Mouse (Mus musculus): ENCODE results near the gene Arhgef5. TPM values are rescaled to one million over a fixed set of nuclear protein-coding genes. Genes with fewer than 3 reads are reported as not detected.
"Not testable (repeated sequence)": the region's sequence is repeated elsewhere in the genome, so short reads cannot be mapped to it uniquely, and the experiment has no call there.

The Arhgef5 gene
- 22.8 and 33.5 TPM in 2 replicates for polyA plus RNA-seq (2012; rRNA removed)

GRCm38 (mm10) chr6:43265363-43266041 lies at the start of gene Arhgef5:
Arhgef5 (plus strand) TSS chr6:43265582.
- no peak for TF ChIP-seq CTCF (IDR thresholded peaks at IDR 0.05; ENCODE audit: insufficient read depth, low read length)
- H3K4me1 ChIP-seq (ENCODE audit: control insufficient read depth, insufficient read depth, low read length), result peaks cover 3% of the 10 kb centered on the region; the same call in 1 of the 2 replicates
- H3K4me3 ChIP-seq (replicated peaks; ENCODE audit: extremely low read depth, low read depth, low read length), result peak within 1 kb of the TSS; percentile 89
- DNase-seq, result peak; percentile 85
- WGBS, result under 1% methylated on average over 46 of the region's 48 CpGs

GRCm38 (mm10) chr6:43231255-43231654 lies 34.1 kb upstream of the Arhgef5 start, which contains the start of gene Olfr47:
Olfr47 (plus strand) TSS chr6:43231529.
- H3K4me3 ChIP-seq (replicated peaks; ENCODE audit: extremely low read depth, low read depth, low read length); H3K4me1 ChIP-seq (ENCODE audit: control insufficient read depth, insufficient read depth, low read length); DNase-seq: not testable (repeated sequence)
- WGBS, result 72% methylated on average over 1 of the region's 1 CpGs

GRCm38 (mm10) chr6:43242061-43242460 lies 23.3 kb upstream of the Arhgef5 start:
- DNase-seq, result no peak
- no peak overlapping the region for H3K4me3 ChIP-seq (replicated peaks; ENCODE audit: extremely low read depth, low read depth, low read length)
- WGBS, result 9% methylated on average over 4 of the region's 4 CpGs
- TF ChIP-seq CTCF (IDR thresholded peaks at IDR 0.05; ENCODE audit: insufficient read depth, low read length) (peak; percentile 37; the same call in 1 of the 2 replicates), POLR2A (IDR thresholded peaks at IDR 0.05; ENCODE audit: borderline replicate concordance, extremely low read depth, low read depth, low read length) (no peak)
- no peaks in the 10 kb centered on the region for H3K4me1 ChIP-seq (ENCODE audit: control insufficient read depth, insufficient read depth, low read length)

- DNase-seq, result no peak
- Histone ChIP-seq H3K4me3 (replicated peaks; ENCODE audit: extremely low read depth, low read depth, low read length) (no peak overlapping the region), H3K4me1 (ENCODE audit: control insufficient read depth, insufficient read depth, low read length) (no peaks in the 10 kb centered on the region)
- WGBS, result 56% methylated on average over 3 of the region's 3 CpGs
- TF ChIP-seq POLR2A (IDR thresholded peaks at IDR 0.05; ENCODE audit: borderline replicate concordance, extremely low read depth, low read depth, low read length) (no peak), CTCF (IDR thresholded peaks at IDR 0.05; ENCODE audit: insufficient read depth, low read length) (no peak)
Observed at GRCm38 (mm10) chr6:43247396-43247795, 18.0 kb upstream of the Arhgef5 start.

- whole genome bisulfite sequencing, result 60% methylated on average over 1 of the region's 1 CpGs
- no peak for DNase-seq
- no peak overlapping the region for H3K4me3 ChIP-seq (replicated peaks; ENCODE audit: extremely low read depth, low read depth, low read length)
- H3K4me1 ChIP-seq (ENCODE audit: control insufficient read depth, insufficient read depth, low read length), result no peaks in the 10 kb centered on the region
- TF ChIP-seq POLR2A (IDR thresholded peaks at IDR 0.05; ENCODE audit: borderline replicate concordance, extremely low read depth, low read depth, low read length) (no peak), CTCF (IDR thresholded peaks at IDR 0.05; ENCODE audit: insufficient read depth, low read length) (no peak)
Observed at GRCm38 (mm10) chr6:43252994-43253393, 12.4 kb upstream of the Arhgef5 start.

GRCm38 (mm10) chr6:43254193-43254926 lies 11.0 kb upstream of the Arhgef5 start:
- DNase-seq, result no peak
- H3K4me3 ChIP-seq (replicated peaks; ENCODE audit: extremely low read depth, low read depth, low read length), result no peak overlapping the region
- no peak for TF ChIP-seq POLR2A (IDR thresholded peaks at IDR 0.05; ENCODE audit: borderline replicate concordance, extremely low read depth, low read depth, low read length)
- TF ChIP-seq CTCF (IDR thresholded peaks at IDR 0.05; ENCODE audit: insufficient read depth, low read length), result no peak
- 67% methylated on average over 7 of the region's 7 CpGs for WGBS
- no peaks in the 10 kb centered on the region for H3K4me1 ChIP-seq (ENCODE audit: control insufficient read depth, insufficient read depth, low read length)

- 13% methylated on average over 2 of the region's 2 CpGs for WGBS
- Histone ChIP-seq H3K4me1 (ENCODE audit: control insufficient read depth, insufficient read depth, low read length) (no peaks in the 10 kb centered on the region), H3K4me3 (replicated peaks; ENCODE audit: extremely low read depth, low read depth, low read length) (no peak overlapping the region)
- TF ChIP-seq CTCF (IDR thresholded peaks at IDR 0.05; ENCODE audit: insufficient read depth, low read length) (no peak), POLR2A (IDR thresholded peaks at IDR 0.05; ENCODE audit: borderline replicate concordance, extremely low read depth, low read depth, low read length) (no peak)
- DNase-seq, result no peak
Observed at GRCm38 (mm10) chr6:43260756-43261155, 4.6 kb upstream of the Arhgef5 start.

GRCm38 (mm10) chr6:43266356-43266755 lies 974 bp downstream of the Arhgef5 start:
- DNase-seq, result peak; percentile 35
- peaks cover 3% of the 10 kb centered on the region; the same call in 1 of the 2 replicates for H3K4me1 ChIP-seq (ENCODE audit: control insufficient read depth, insufficient read depth, low read length)
- peak overlapping the region; percentile 89 for H3K4me3 ChIP-seq (replicated peaks; ENCODE audit: extremely low read depth, low read depth, low read length)
- peak; percentile 14; the same call in 1 of the 2 replicates for TF ChIP-seq CTCF (IDR thresholded peaks at IDR 0.05; ENCODE audit: insufficient read depth, low read length)
- peak; percentile 44; the same call in 1 of the 2 replicates for TF ChIP-seq POLR2A (IDR thresholded peaks at IDR 0.05; ENCODE audit: borderline replicate concordance, extremely low read depth, low read depth, low read length)
- 2% methylated on average over 8 of the region's 8 CpGs for WGBS

GRCm38 (mm10) chr6:43272597-43272996 lies 7.2 kb downstream of the Arhgef5 start:
- TF ChIP-seq POLR2A (IDR thresholded peaks at IDR 0.05; ENCODE audit: borderline replicate concordance, extremely low read depth, low read depth, low read length), result no peak
- no peak for TF ChIP-seq CTCF (IDR thresholded peaks at IDR 0.05; ENCODE audit: insufficient read depth, low read length)
- DNase-seq, result no peak
- Histone ChIP-seq H3K4me1 (ENCODE audit: control insufficient read depth, insufficient read depth, low read length) (peaks cover 5% of the 10 kb centered on the region; the same call in 1 of the 2 replicates), H3K4me3 (replicated peaks; ENCODE audit: extremely low read depth, low read depth, low read length) (no peak overlapping the region)

GRCm38 (mm10) chr6:43274123-43274522 lies 8.7 kb downstream of the Arhgef5 start:
- 87% methylated on average over 4 of the region's 4 CpGs for WGBS
- Histone ChIP-seq H3K4me3 (replicated peaks; ENCODE audit: extremely low read depth, low read depth, low read length) (no peak overlapping the region), H3K4me1 (ENCODE audit: control insufficient read depth, insufficient read depth, low read length) (peaks cover 5% of the 10 kb centered on the region; the same call in 1 of the 2 replicates)
- DNase-seq, result no peak
- no peak for TF ChIP-seq CTCF (IDR thresholded peaks at IDR 0.05; ENCODE audit: insufficient read depth, low read length)
- TF ChIP-seq POLR2A (IDR thresholded peaks at IDR 0.05; ENCODE audit: borderline replicate concordance, extremely low read depth, low read depth, low read length), result no peak

Measured in lung, adult 2 months (tissue).